Mouse (Mus musculus): ENCODE data around the gene Dock10.
A peak's percentile ranks its signal among the peaks of the same experiment; 100 is the strongest.

Gene Dock10

DNA sequence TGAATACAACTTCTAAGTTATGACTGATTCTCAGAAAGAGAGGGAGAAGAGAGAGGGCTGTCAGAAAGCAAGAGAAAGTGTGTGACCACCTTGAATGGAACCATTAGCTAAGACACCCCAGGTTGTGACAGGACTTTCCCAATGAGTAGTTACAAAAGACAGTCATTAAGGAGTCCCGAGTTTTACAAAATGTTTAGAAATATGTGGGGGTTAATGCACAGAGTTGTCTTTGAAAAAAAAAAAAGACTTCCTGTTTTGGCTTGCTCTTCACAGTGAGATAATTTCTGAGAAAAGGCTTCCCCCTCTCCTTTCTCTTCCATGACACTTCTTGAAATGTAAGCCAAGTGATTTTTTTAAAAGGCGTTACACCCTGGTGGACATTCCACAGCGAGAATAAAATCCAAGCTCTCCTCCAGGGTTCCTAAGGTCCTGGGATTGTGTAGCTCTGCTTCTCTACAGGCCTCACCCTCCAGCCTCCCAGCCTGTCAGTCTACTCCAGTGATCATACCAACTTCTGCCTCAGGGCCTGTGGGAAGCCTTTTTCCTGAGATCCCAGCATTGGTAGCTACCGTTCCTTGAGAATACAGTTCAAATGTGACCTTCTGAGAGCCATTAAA, 144.8 kb downstream of the Dock10 start:
- no peak for DNase-seq (ENCODE audit: low spot score)

DNA sequence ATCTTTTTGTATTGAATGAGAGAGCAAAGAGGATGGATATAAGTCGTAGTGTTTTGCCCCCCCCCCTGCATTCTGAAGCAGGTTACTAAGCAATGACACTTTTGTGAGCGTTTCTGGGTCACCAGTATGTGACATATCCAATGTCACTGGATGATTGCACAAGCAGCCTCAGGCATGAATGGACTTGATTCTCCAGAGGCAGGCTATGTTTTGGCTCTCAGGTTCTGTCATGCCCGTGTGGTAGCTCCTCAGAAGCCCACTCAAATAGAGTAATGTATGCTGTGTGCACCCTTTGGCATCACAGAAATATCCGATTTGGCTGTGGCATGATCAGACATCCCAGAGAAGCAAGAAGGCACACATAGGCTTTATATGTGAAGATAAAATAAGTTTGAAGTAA, 150.8 kb downstream of the Dock10 start:
- no peak for DNase-seq (ENCODE audit: low spot score)

DNA sequence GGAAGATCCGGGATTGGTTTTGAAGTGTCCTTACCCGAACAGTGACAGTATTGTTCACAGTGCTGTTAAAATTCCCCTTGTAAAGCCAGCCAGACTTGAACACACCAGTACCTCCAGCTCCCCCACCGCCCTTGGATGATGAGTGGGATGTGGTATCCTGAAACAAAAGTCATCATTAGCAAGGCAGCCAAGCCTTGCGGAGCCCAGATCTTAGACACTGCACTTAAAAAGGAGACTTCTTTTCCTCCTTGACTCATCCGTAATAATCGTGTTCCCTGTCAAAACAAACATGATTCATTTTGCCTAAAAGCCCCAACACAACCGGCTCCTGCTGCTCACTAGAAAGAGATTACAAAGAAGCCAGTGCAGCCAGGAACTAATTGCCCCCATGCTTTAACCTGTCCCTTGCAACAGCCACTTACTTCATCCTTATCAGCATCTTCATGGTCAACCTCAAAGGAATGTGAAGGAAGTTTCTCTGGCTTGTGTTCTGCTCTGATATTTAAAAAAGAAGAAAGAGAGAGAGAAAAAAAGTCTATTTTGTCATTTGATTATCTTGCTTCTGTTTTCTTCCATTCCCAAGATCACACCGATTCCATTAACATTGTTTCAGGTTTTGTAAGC, 152.1 kb downstream of the Dock10 start:
- DNase-seq (ENCODE audit: low spot score) = peak; percentile 35

DNA sequence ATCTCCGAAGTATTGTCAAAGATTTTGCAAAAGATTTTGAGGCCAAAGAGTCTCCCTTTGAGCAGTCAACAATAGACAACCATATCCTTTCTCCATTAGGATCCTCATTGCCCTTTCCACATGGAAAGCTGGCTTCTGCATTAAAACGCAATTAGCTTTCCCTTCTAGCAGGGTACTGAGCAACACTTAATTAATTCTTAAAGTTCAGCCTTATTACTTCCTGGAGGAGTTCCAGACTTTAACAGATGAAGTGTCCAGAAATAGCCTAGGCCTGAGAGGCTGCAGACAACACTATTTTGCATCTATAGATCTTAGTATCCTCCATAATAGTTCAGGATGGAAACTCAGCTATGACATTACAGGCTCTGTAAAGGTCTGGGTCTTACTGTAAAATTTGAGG, 154.0 kb downstream of the Dock10 start:
- no peak for DNase-seq (ENCODE audit: low spot score)

DNA sequence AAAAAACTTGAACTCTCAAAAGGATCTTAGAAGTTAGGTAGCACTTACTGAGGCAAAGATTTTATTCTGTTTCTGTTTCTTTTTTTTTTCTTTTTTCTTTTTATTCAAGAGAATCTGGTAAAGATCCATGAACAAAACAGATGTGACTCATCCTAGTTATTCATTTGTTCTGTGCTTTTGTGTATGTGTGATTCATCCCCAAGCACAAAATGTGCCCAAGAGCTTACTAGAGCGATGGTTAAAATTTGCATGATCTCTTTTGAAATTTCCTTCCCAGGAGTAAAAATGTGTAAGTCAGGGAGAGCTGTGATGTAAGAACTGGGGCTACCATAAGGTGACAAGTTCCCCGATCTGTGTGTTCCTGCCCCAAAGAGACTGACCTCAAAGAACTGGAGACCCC, 155.2 kb downstream of the Dock10 start:
- DNase-seq (ENCODE audit: low spot score) = no peak

DNA sequence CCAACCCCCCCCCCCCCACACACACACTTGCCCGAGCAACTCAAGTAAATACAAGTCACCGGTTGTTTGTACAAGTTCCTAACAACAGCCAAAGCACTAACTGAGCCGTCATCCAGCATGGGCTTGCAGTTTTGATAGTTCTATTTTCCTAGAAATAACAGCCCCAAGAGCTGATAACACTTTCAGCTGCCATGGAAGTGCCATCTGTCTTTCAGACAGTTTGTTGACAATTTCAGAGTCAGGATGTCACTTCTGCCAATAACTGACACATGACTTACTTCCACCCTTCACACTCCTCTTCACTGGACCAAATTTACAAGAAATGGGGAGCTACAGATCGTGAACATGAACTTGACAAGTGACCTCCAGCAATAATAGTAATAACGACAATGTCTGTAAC, 175.0 kb downstream of the Dock10 start:
- no peak for DNase-seq (ENCODE audit: low spot score)

DNA sequence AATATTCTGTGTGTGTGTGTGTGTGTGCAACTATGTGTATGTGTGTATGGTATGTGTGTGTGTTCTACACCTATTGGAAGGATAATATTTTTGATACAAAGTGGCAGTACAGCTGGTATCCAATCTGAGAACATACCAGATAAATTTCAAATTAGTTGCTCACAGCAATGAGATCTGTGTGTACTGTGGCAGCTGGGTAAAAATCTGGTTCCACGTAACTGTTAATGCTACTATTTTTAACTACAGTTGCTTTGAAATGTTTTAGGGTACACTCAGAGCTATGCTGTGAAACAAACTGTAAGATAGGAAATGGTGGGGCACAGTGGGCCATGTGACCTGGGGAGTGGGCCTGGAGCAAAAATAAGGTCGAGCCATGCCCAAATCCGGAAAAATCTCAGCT, 176.1 kb downstream of the Dock10 start:
- DNase-seq (ENCODE audit: low spot score) = no peak

DNA sequence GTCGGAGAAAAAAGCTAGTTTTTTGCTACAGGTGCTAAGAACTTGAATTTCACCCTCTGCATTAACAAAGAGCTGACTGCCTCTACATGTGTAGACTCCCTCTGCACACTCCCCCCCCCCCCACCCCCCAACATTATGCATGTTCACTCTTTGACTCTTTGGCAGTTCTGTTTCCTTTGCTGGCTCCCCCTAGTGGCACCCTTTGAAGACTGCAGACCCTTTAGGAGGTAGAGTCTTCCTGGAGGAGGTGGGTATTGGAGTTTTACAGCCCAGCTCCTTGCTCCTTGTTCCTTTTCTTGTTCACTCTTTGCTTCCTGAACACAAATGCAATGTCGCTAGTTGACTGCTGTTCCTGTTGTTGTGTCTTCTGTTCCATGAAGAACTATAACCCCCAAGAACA, 181.4 kb downstream of the Dock10 start:
- DNase-seq (ENCODE audit: low spot score) = no peak

DNA sequence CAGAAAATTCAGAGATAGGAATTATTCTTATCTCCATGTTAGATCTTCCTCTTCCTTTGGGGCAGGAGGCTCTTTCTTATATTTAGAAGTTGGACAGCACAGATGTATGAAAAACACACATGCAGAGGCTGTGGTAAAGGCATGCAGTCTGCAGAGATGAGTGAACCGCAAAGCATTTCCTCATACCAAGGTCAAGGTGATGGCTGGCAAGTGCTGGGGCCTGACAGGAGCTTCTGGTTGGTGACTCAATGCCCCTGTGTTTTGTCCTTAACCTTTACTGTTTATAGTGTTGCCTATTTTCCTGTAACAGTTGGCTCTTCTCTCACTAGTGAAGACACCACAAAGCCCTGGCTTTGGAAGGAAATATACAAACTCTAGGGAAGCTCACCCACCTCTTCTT, 201.9 kb downstream of the Dock10 start:
- DNase-seq (ENCODE audit: low spot score) = no peak

DNA sequence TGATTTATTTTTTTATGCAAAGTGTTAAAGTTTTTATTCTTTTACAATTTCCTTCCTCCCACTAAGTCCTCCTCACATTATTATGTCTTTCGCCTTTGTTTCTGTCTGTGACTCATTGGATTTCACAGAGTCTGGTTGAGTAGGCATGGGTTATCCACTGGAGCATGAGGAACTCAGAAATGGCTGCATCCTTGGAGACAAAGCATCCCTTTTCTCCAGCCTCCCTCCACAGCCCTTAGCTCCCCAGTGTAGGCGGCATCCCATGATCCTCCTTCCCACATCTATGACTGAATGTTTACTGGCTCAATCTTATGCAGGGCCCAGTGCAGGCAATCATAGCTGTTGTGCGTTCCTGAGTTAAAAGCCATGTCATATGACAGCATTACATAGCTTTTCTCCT, 216.8 kb downstream of the Dock10 start:
- no peak for DNase-seq (ENCODE audit: low spot score)

DNA sequence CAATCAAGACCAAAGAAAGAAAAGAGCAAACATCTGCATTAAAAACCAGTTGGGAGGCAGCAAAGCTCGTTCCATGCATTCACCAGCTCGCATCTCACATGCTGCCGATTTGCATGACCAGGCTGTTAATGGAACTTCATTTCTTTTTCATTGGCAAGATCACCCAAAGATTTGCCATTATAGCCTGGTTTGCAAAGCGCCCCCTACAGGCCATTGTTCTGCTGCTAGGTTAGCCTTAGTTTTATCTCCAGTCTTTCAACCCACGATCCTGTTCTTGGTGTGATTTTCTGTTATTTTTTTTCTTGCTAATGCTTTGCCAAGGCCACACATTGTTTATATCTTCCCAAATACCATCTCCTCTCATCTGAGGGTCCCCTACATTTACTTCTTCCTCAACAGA, 236.1 kb downstream of the Dock10 start:
- DNase-seq (ENCODE audit: low spot score) = no peak

DNA sequence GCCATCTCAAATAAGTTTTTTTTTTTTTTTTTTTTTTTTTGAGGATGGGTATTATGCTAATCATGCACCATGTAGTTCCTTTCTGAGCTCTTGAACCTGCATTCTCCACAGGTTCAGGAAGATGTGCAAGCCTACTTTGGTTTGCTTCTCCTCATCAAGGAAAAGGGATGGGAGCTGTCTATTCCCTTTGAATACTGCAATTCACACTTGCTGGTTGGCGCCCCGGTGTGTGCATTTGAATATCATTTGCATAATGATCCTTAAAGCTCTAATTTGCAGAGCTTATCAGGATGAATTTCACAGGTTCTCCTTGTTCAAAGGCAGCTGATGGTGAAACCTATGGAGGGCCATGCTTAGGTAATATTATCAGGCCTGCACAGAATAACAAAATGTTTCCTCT, 237.9 kb downstream of the Dock10 start:
- no peak for DNase-seq (ENCODE audit: low spot score)

DNA sequence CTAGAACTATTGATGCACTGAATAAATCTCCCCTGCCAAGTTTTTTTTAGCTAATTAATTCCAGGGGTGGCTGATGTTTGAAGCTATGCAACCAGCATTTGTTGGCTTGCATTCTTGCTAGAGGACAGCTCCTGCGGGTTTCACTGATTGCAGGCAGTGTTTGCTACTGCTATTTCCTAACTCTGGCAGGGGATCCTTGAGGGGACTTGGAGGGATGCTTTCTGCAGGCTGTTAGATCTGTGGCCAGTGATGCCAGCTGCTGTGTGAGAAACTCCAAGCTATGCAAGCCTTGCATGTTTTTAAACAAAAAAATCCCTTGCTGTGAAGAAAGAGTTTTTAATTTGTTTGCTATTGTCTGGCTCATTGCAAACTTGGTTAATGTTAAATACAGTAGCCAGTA, 238.4 kb downstream of the Dock10 start:
- DNase-seq (ENCODE audit: low spot score) = no peak

DNA sequence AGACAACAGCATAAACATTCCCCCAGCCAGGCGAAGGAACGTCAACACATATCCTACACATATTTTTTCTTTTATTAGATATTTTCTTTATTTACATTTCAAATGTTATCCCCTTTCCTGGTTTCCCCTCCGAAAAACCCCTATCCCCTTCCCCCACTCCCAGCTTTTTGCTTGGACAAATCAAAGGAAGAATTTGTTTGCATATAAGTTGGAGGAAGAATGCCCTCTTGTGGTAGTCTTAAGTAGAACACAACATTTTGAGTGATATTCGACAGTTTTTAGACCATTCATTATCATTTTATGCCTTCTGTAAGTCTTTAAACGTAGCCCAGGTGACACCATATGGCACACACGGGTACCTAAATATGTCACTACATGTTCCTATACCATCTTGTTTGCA, 242.5 kb downstream of the Dock10 start:
- DNase-seq (ENCODE audit: low spot score) = no peak

DNA sequence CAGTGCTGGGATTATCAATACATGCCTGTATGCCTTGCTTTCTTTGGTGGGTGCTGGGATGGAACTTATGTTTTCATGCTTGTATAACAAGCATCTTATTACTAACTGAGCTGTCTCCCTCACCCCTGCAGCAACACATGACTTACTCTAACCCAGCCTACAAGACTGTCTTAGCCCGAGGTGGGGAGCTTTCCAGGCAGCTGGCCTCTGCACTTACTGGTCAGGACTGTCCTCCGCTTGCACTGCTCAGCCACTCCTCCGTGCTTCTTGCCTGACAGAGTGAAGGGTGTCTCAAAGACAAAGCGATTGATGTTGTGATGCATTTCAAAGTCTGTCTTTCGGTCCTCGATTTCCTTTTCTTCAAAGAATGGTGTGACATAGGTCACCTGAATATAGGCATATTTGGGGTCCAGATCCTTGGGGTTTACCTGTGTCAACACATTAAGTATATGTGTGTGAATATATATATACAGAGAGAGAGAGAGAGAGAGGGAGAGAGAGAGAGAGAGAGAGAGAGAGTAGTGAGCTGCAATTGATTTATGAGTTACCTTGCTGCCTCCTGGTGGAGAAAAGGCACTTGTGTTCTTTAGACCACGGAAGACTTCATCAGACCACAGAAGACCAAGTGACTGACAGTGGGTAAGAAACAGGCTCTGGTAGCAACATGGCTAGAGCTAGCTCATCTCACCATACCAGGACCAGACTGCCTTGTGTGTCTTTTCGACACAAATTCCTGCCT, 245.9 kb downstream of the Dock10 start:
- no peak for DNase-seq (ENCODE audit: low spot score)

DNA sequence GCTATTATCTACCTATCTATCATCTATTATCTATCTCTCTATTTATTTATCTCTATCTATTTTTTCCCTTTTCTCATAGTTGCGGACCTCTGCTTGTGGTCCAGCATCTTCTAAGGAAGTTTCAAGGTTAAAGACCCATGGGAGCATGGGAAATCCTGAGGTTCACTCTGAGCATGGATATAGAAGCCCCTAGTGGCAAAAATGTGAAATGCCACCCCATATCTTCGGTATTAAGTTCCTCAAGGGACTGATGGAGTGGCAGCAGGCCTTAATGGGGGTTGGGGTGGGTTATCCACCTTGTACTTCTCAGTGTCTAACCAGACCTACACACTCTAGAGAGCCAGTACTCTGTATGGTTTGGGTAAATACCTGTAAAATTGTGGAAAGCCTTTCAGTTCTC, 253.6 kb downstream of the Dock10 start:
- no peak for DNase-seq (ENCODE audit: low spot score)

DNA sequence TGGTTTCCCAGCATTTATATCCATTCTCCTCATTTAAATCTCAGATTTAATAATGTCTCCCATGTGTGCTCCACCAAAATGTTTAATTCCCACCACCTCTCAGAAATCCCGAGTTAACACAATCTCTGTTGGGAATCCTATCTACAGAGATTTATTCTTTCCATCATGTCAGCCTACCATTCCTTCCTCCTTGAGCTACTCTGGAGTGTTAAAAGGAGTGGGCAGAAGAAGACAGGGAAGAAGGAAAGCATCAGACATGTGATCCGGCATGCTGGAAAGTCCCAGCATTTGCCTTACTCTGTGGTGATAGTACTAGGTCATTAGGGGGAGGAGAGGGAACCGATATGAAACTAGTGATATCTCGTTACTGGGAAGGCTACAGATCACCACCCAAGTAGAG, 254.2 kb downstream of the Dock10 start:
- DNase-seq (ENCODE audit: low spot score) = no peak

DNA sequence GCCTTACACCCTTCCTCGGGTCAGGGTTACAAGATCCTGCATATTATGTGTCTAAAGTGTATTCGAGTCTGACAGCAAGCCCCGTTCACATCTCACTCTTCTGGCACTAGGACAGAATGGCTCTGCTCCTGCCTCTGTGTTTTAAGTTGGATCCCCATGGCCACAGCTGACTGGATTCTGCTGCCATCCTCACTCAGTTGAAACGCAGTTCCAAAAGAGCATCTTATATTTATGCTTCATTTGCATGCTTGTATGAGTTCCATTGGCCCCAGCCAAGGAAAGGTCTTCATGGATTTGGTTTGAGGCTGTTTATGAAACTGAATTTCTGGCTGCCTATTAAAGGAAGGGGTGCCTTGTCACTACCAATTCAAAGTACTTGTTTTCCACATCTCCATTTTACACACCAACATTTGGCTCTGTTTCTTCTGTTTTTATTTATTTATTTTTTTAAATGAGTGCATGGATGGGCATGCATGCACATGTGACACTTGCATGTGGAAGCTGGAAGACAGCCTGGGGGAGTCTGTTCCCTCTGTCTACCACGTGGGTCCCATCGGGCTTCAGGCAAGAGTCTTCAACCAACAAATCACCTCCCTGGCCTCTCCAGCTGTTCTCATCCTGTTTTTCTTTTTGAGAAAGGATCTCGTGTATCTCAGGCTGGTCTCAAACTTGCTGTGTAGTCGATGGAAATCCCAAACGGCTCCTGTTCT, 255.7 kb downstream of the Dock10 start:
- DNase-seq (ENCODE audit: low spot score) = no peak

DNA sequence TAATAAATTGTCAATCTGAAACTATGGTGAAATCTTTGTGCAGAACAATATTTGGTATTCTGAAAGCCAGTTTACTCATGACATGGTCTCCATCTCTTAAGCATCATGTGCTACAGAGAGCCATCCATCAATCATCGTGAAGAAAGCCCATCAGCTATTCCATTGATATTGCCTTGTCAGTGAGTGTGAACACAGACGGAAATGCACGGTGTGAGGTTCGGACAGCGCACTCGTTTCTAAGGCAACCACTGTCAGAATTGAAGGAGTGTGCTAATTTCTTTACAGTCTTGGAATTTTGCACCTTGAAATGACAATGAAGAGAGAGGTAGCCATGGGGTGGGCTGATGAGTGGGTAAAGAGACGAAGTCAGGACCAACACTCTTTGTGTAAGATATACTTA, 259.1 kb downstream of the Dock10 start:
- DNase-seq (ENCODE audit: low spot score) = no peak

DNA sequence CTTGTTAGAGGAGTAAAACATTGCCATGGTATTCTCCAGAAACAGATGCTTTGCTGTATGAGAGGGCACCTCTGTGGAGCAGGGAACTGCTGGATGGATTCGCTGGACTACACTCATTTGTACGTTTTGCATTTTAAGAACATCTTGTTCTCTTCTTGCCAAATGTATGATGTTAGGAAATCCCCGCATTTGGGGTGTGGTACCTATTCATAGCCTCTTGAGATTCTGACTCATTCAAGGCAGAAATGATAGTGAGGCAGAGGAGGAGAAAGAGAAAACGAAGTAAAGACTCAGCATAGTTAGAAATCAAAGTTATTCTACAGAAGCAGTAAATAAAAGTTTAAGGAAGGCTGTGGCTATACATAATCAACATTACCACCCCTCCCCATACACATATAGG, 262.0 kb downstream of the Dock10 start:
- no peak for DNase-seq (ENCODE audit: low spot score)

DNA sequence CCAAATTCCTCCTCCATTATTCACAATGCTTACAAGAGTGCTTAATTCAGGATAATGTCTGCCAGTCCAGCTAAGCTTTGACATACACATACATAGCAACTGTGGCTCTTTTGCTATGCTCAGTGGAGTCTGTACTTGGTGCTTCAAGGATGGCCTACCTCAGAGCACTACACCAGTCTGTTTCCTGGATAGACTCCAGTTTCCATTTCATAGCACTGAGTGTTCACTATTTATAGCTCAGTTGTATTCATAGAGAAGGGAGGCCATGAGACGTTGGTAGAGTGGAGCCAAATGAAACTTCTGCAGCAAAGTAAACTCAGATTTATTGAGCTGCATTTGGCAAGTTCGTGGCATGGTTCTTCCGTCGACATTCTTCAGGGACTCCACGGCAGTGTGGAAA, 274.9 kb downstream of the Dock10 start:
- no peak for DNase-seq (ENCODE audit: low spot score)

DNA sequence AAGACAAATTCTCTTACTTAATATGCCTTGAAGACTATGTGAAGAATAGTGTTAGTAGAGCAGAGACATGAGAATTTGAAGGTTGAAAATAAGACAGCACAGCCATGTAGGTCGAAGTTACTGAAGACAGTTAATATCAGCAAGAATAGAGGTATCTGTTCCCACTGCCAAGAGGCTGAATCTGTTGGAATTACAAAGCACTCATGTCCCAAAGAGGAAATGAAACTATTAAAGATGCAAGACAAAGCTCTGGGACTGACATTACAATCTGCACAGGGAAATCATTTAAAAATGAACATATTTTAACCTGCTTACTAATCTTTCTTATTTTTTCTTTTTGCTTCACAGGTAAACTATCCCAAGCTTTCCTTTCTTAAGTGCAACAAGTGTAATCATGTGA, 283.4 kb downstream of the Dock10 start:
- no peak for DNase-seq (ENCODE audit: low spot score)

DNA sequence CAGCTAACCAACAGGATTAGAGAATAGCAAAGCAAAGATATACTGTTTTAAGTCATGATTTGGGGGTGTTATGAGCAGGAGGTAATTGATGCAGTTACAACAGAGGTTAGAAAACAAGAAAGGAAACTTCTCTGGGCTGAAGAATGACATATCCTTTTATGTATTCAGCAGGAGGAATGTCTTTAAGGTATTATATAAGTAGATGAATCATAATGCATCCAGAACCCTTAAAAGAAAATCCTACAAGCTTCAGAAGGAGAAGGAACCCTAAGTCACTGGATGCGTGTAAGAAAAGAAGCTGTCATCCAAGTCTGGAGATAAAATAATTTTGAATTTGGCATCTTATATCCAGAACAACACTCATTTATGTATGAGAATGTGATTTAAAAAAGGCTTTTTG, 285.9 kb downstream of the Dock10 start:
- DNase-seq (ENCODE audit: low spot score) = no peak
